Mouse (Mus musculus) kidney, postnatal 0 days (tissue): ENCODE data around the gene Rnase11. TPM values are rescaled to one million over a fixed set of nuclear protein-coding genes. Genes with fewer than 3 reads are reported as not detected.
"Not testable (repeated sequence)": the region's sequence is repeated elsewhere in the genome, so short reads cannot be mapped to it uniquely, and the experiment has no call there.

Experiments
- ATAC-seq: fragments of 200-750 bp; cut with Nextera tagmentation; replicated peaks from 2 replicates; pipeline ENCODE4 v1.8.0; 2017; ENCODE audit warnings: low read depth, moderate number of reproducible peaks, moderate TSS enrichment, moderate library complexity; ENCODE audit not compliant: low FRiP score
- DNase-seq: peaks from one replicate; pipeline ENCODE4 v3.0.0-alpha.2; 2016; ENCODE audit warnings: low spot score
- H3K27ac ChIP-seq: fragments of 300-500 bp; sonication (generic); 2 replicates; pipeline ENCODE4 v1.5.1; 2014; ENCODE audit warnings: mild to moderate bottlenecking
- H3K27me3 ChIP-seq: fragments of 300-500 bp; sonication (generic); 2 replicates; pipeline ENCODE4 v1.6.1; 2014; ENCODE audit warnings: low read length, mixed read lengths; ENCODE audit not compliant: insufficient read depth
- H3K36me3 ChIP-seq: fragments of 300-500 bp; sonication (generic); 2 replicates; pipeline ENCODE4 v1.6.1; 2014; ENCODE audit warnings: low read length, mixed read lengths; ENCODE audit not compliant: insufficient read depth
- H3K4me1 ChIP-seq: fragments of 300-500 bp; sonication (generic); replicated peaks from 2 replicates; pipeline ENCODE4 v1.6.1; 2014; ENCODE audit warnings: antibody characterized with exemption, low read length, mixed read lengths; ENCODE audit not compliant: insufficient read depth
- H3K4me2 ChIP-seq: fragments of 300-500 bp; sonication (generic); 2 replicates; pipeline ENCODE4 v1.6.1; 2014; ENCODE audit warnings: mild to moderate bottlenecking, low read length, moderate library complexity, mixed read lengths
- H3K4me3 ChIP-seq: fragments of 300-500 bp; sonication (generic); replicated peaks from 2 replicates; pipeline ENCODE4 v1.5.1; 2014; ENCODE audit warnings: low read depth, low read length
- H3K9ac ChIP-seq: fragments of 300-500 bp; sonication (generic); 2 replicates; pipeline ENCODE4 v1.6.1; 2014; ENCODE audit warnings: low read depth, low read length
- H3K9me3 ChIP-seq: fragments of 300-500 bp; sonication (generic); replicated peaks from 2 replicates; pipeline ENCODE4 v1.6.1; 2016; ENCODE audit warnings: low read length, inconsistent platforms, mixed read lengths
- CTCF ChIP-seq: IDR thresholded peaks from 2 replicates; pipeline ENCODE4 v1.5.1; 2016; ENCODE audit warnings: antibody characterized with exemption, low read depth, mild to moderate bottlenecking, moderate library complexity
- WGBS: fragments of 180-500 bp; shearing (Covaris S2); extraction: QIAGEN DNeasy Blood & Tissue Kit; methylation state at CpG from one replicate; pipeline ENCODE4 v1.1.7; 2014; 5-methylcytosine and 5-hydroxymethylcytosine counted together
- polyA plus RNA-seq: library from polyadenylated mRNA; unstranded; fragments of >200 nt; fragmentation: Nextera tagmentation; extraction: Ambion mirVana; gene quantifications from 2 replicates; pipeline ENCODE4 v1.2.1, GENCODE M21; 2015

The Rnase11 gene
- polyA plus RNA-seq, 1 experiment from 2014 or later, result not detected

- Histone ChIP-seq H3K4me1 (no peaks in the 10 kb centered on the region), H3K9me3 (no peaks in the 10 kb centered on the region), H3K36me3 (no peaks in the 10 kb centered on the region), H3K4me2 (no peak overlapping the region), H3K9ac (no peak overlapping the region), H3K27me3 (no peaks in the 10 kb centered on the region), H3K27ac (no peak overlapping the region), H3K4me3 (no peak overlapping the region)
- no peak for TF ChIP-seq CTCF
- WGBS, result 51% methylated on average over 4 of the region's 4 CpGs
- DNase-seq (peak; percentile 18), ATAC-seq (no peak)
Measured at GRCm38 (mm10) chr14:51023457-51023856, 26.5 kb downstream of the Rnase11 start.

GRCm38 (mm10) chr14:51017256-51017655, 32.7 kb downstream of the Rnase11 start:
- H3K9me3 ChIP-seq, result no peaks in the 10 kb centered on the region
- no peak overlapping the region for H3K27ac ChIP-seq
- no peak for ATAC-seq

GRCm38 (mm10) chr14:51015780-51016179, 34.2 kb downstream of the Rnase11 start:
- Histone ChIP-seq H3K27ac (no peak overlapping the region), H3K9ac (no peak overlapping the region), H3K4me1 (no peaks in the 10 kb centered on the region), H3K4me2 (no peak overlapping the region), H3K27me3 (no peaks in the 10 kb centered on the region), H3K9me3 (no peaks in the 10 kb centered on the region), H3K36me3 (no peaks in the 10 kb centered on the region), H3K4me3 (no peak overlapping the region)
- no peak for TF ChIP-seq CTCF
- ATAC-seq (no peak), DNase-seq (no peak)

More at GRCm38 (mm10) chr14:51017256-51017655, 32.7 kb downstream of the Rnase11 start:
- Histone ChIP-seq H3K27me3 (no peaks in the 10 kb centered on the region), H3K36me3 (no peaks in the 10 kb centered on the region), H3K4me2 (no peak overlapping the region), H3K4me1 (no peaks in the 10 kb centered on the region), H3K9ac (no peak overlapping the region), H3K4me3 (no peak overlapping the region)
- DNase-seq, result no peak
- no peak for TF ChIP-seq CTCF
- WGBS, result 71% methylated on average over 3 of the region's 3 CpGs

- H3K9ac ChIP-seq, H3K4me2 ChIP-seq, H3K36me3 ChIP-seq, H3K4me1 ChIP-seq, H3K9me3 ChIP-seq, H3K27me3 ChIP-seq, H3K4me3 ChIP-seq, DNase-seq, H3K27ac ChIP-seq, ATAC-seq: not testable (repeated sequence)
- WGBS, result 89% methylated on average over 3 of the region's 3 CpGs
Measured at GRCm38 (mm10) chr14:51014724-51015123, 35.2 kb downstream of the Rnase11 start.

GRCm38 (mm10) chr14:51009572-51009971, 40.4 kb downstream of the Rnase11 start:
- H3K27ac ChIP-seq, result no peak overlapping the region
- no peak overlapping the region for H3K4me3 ChIP-seq
- H3K4me1 ChIP-seq, result no peaks in the 10 kb centered on the region
- H3K4me2 ChIP-seq, result no peak overlapping the region
- no peaks in the 10 kb centered on the region for H3K27me3 ChIP-seq
- H3K36me3 ChIP-seq, result no peaks in the 10 kb centered on the region
- 84% methylated on average over 6 of the region's 6 CpGs for WGBS
- no peak for ATAC-seq
- no peak overlapping the region for H3K9ac ChIP-seq
- no peak for TF ChIP-seq CTCF
- H3K9me3 ChIP-seq, result no peaks in the 10 kb centered on the region
- DNase-seq, result no peak

- no peak overlapping the region for H3K4me3 ChIP-seq
- H3K4me1 ChIP-seq, result no peaks in the 10 kb centered on the region
- no peaks in the 10 kb centered on the region for H3K27me3 ChIP-seq
- H3K9me3 ChIP-seq, result no peaks in the 10 kb centered on the region
- H3K27ac ChIP-seq, result peak overlapping the region; percentile 19; the same call in 1 of the 2 replicates
- no peak overlapping the region for H3K9ac ChIP-seq
- TF ChIP-seq CTCF, result no peak
- H3K4me2 ChIP-seq, result no peak overlapping the region
- no peak for ATAC-seq
- WGBS, result 73% methylated on average over 4 of the region's 4 CpGs
- no peak for DNase-seq
- no peaks in the 10 kb centered on the region for H3K36me3 ChIP-seq
Measured at GRCm38 (mm10) chr14:51008781-51009180, 41.2 kb downstream of the Rnase11 start.
